Mouse (Mus musculus): ENCODE measurements around the gene Myrfl. TPM values are rescaled to one million over a fixed set of nuclear protein-coding genes. Genes with fewer than 3 reads are reported as not detected.

Gene Myrfl
- total RNA-seq, 2 experiments from 2014 or later = not detected

DNA sequence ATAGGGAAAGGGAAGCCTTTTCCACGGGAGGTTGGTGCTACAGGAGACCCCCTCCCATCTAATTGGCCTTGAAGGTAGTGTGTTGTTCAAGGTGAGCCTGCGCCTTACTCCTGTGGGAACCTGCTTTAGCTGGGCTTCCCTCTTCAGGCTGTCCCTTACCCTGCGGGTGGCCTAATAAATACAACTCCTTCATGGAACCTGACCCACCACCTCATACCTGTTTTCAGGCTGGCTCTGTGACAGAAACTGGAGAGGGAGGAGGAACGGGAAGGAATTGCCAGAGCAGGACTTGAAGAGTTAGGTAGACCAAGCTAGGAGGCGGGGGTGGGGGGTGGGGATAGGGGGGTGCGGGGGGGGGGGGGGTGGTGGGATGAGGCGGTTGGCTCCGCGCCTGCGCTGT is 167.9 kb downstream of the Myrfl start:
- ATAC-seq (replicated peaks; ENCODE audit: low FRiP score, poor library complexity, severe bottlenecking) = no peak

DNA sequence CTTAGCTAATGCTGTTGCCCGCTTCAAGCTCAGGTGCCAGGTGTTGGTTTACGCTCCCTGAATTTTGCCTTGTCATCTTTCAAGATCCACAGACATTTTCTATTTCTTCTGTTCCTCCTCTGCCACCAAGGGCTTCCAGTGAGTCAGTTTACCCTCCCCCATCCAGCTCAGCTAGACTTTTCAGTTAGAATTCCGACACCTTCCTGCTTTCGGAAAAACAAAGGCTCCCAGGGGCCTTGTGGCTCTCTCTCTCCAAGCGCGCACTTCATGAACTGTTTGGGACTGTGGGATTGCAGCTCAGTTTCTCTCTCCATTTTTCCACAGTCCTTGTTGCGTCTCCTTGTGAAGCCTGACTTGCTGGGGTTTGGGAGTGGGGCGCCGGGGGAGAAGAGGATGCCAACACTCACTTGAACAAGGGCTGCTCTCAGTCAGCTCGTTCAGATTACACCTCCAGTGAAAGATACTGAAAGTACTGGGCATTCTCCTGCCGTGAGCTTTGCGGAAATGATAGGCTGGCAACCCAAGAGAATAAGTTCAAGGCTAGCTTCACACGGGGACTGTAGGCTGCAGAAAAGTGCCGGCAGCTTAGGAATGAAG is 168.9 kb downstream of the Myrfl start:
- no peak for ATAC-seq (replicated peaks; ENCODE audit: low FRiP score, poor library complexity, severe bottlenecking)

Other genes with a start within 250 kb of the Myrfl start
- gene Rab3ip, start 53.9 kb upstream of the Myrfl start, total RNA-seq (2015; ENCODE audit: low replicate concordance) = 4.6 and 13.7 TPM in 2 replicates
- gene Rab3ip, start 53.9 kb upstream of the Myrfl start, total RNA-seq (2017; ENCODE audit: low replicate concordance) = 12.6 and 14.8 TPM in 2 replicates
- gene Gm10271, start 75.7 kb upstream of the Myrfl start, total RNA-seq (2015; ENCODE audit: low replicate concordance) = not detected in 2 replicates
- gene Gm10271, start 75.7 kb upstream of the Myrfl start, total RNA-seq (2017; ENCODE audit: low replicate concordance) = not detected in 2 replicates
- gene Best3, start 89.4 kb upstream of the Myrfl start, total RNA-seq (2015; ENCODE audit: low replicate concordance) = not detected in 2 replicates
- not detected in 2 replicates for gene Best3, start 89.4 kb upstream of the Myrfl start, total RNA-seq (2017; ENCODE audit: low replicate concordance)
- gene Lrrc10, start 148.4 kb upstream of the Myrfl start, total RNA-seq (2015; ENCODE audit: low replicate concordance) = not detected in 2 replicates
- not detected in 2 replicates for gene Lrrc10, start 148.4 kb upstream of the Myrfl start, total RNA-seq (2017; ENCODE audit: low replicate concordance)
- gene Cct2, start 166.9 kb upstream of the Myrfl start, total RNA-seq (2015; ENCODE audit: low replicate concordance) = 135 and 172 TPM in 2 replicates
- gene Cct2, start 166.9 kb upstream of the Myrfl start, total RNA-seq (2017; ENCODE audit: low replicate concordance) = 87.1 and 93.3 TPM in 2 replicates

Measured in erythroid progenitor cell, adult 5-6 weeks (primary cell).